Mouse (Mus musculus): ENCODE data around the gene Aldh18a1.
"Not testable (repeated sequence)": the region's sequence is repeated elsewhere in the genome, so short reads cannot be mapped to it uniquely, and the experiment has no call there.

The Aldh18a1 gene

DNA sequence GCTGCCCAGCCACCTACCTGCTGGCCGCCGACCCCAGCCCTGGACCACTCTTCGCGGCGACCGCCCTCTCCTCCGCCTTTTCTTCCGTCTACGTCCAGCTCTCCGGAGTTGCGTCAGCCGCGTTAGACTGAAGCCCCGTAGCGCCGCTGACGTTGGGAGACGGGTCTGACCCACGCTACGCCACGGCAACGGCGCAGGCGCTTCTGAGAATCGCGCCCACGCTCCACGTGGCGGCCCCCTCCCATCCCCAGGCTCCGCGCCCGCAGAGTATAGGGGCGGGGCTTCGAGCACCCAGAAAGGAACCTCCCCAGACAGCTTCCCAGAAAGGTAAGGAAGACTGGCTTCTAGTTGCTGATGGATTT is at the start of gene Aldh18a1:
TSS of gene Aldh18a1 (minus strand) at position 171 of the 362 bp plus-strand sequence.
- DNase-seq (ENCODE audit: low spot score in 2 of 2): peak; percentile 80 to 95

DNA sequence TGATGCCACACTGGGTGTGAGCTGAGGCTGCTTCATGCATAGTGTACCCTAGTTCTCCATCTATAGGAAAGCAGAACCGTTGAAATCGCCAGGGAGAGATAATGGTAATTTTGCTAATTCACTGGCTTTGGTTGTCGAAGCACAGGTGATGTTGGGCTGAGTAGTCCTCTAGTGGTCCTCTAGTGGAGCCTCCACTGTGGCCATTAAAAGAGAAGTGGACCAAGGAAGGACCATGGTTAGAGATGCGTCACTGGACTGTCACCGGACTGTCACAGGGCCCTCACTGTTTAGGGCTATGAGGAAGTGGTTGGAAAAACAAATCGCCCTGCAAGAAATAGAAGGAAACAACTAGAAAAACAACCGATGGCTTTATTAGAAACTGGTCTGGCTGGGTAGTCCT is 49.3 kb upstream of the Aldh18a1 start:
- no peak for DNase-seq (ENCODE audit: low spot score in 2 of 2)

- no peak for DNase-seq (ENCODE audit: low spot score in 2 of 2)
Observed at GRCm38 (mm10) chr19:40637091-40637490, 48.8 kb upstream of the Aldh18a1 start.

GRCm38 (mm10) chr19:40633144-40633543 is 44.9 kb upstream of the Aldh18a1 start:
- no peak for DNase-seq (ENCODE audit: low spot score in 2 of 2)

- no peak for DNase-seq (ENCODE audit: low spot score in 2 of 2)
Observed at GRCm38 (mm10) chr19:40632668-40633067, 44.4 kb upstream of the Aldh18a1 start.

DNA sequence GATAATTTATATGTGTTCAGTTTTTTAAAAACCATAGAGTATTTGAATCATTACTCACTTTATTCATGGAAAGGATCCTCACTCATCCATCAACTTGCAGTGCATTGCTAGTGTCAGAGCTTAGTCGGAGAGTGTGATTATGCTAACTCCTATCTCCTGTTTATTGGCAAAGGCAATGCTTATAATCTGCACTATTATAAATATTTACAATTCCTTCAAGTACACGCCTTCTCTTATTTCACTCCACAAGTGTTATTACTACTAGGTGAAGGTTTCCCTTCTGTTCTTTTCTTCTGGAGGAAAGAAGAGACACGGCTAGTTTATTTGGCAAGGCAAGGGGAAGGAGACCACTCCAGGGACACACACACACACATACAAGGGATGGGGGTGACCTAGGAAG is 43.9 kb upstream of the Aldh18a1 start:
- DNase-seq (ENCODE audit: low spot score in 2 of 2): no peak

DNA sequence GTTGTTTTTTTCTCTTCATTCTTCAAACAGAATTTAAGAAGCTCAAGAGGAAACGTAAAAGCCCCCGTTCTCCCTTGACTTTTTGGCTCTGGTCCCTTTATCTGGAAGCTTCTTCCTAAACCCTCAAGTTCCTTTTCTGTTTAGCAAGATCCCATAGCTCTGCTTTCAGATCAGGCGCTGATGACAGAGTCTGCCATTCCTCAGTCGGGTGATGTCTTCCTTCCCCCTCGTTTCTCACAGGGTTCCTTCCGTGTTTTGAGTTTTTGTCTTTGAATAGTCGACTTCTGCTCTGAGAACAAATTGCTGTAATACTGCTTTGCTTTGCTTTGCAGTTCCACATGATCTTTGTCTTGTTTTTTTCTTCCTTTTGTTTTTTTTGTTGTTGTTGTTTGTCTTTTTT is 42.3 kb upstream of the Aldh18a1 start:
- peak; percentile 31 to 50 for DNase-seq (ENCODE audit: low spot score in 2 of 2)

- DNase-seq (ENCODE audit: low spot score in 2 of 2): peak in 1 of 2 experiments; percentile 78
Observed at GRCm38 (mm10) chr19:40630096-40630495, 41.8 kb upstream of the Aldh18a1 start.

GRCm38 (mm10) chr19:40628950-40629349 is 40.7 kb upstream of the Aldh18a1 start:
- no peak for DNase-seq (ENCODE audit: low spot score in 2 of 2)

- DNase-seq (ENCODE audit: low spot score in 2 of 2): no peak
Observed at GRCm38 (mm10) chr19:40625935-40626334, 37.7 kb upstream of the Aldh18a1 start.

DNA sequence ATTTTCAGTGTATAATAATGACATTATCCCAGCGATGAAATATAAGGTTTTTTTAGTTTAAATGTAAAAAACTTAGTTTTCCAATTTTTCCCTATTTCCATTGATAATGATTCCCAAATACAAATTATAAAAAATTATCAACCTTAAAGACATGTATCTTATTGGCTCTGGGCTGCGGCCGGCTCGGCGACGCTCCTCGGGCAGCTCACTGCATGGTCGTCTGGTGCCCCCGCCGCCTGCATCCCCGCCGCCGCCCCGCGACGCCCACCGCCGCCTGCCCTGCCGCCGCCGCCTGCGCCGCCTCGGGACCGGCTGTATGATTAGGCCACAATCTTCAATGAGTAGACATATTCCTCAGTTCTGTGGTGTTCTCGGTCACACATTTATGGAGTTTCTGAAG is 33.4 kb upstream of the Aldh18a1 start:
- DNase-seq (ENCODE audit: low spot score in 2 of 2): not testable (repeated sequence)

- no peak for DNase-seq (ENCODE audit: low spot score in 2 of 2)
Observed at GRCm38 (mm10) chr19:40616021-40616420, 27.8 kb upstream of the Aldh18a1 start.

DNA sequence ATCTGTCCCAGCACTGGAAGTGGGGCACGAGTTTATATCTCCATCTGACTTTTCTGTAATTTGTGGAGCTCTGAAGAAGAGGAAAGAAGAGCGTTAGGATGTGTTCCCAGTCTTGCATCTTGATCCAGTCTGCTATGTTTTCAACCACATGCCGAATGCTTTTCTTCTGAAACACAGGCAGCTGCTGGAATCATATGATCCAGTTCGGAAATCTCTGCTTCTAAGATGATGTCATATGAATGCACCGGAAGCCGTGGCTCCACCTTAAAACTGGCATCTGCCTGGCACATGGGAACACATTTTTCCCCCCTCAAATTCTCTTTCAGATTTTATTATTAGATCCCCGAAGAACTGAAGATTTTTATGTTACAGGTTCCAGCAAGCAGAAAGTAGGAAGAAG is 26.5 kb upstream of the Aldh18a1 start:
- no peak for DNase-seq (ENCODE audit: low spot score in 2 of 2)

GRCm38 (mm10) chr19:40611830-40612506 is 23.7 kb upstream of the Aldh18a1 start, which contains the start of the genes Tctn3 and Entpd1:
Tctn3 (minus strand) TSS chr19:40612233.
Entpd1 (plus strand) TSS chr19:40612366.
- peak; percentile 93 to 97 for DNase-seq (ENCODE audit: low spot score in 2 of 2)

- no peak for DNase-seq (ENCODE audit: low spot score in 2 of 2)
Observed at GRCm38 (mm10) chr19:40607676-40608075, 19.4 kb upstream of the Aldh18a1 start.

- DNase-seq (ENCODE audit: low spot score in 2 of 2): no peak
Observed at GRCm38 (mm10) chr19:40605189-40605588, 16.9 kb upstream of the Aldh18a1 start.

- DNase-seq (ENCODE audit: low spot score in 2 of 2): no peak
Observed at GRCm38 (mm10) chr19:40601870-40602269, 13.6 kb upstream of the Aldh18a1 start.

DNA sequence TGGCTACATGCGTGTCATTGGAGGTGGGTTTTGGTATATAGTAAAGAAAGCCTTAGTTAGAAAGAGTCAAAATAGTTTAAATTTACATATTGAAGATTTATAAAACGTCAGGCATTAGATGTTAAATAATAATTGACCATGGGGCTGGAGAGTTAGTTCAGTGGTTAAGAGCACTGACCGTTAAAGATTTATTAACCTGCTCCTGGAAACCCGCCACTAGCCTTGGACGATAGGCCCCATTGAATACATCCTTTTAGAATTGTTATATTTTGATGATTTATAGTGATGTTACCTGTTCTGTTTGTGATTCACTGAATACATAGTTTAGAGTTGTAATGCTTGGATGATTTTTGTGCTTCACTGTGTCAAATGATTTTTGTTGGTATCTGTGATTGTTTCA is 12.6 kb upstream of the Aldh18a1 start:
- not testable (repeated sequence) for DNase-seq (ENCODE audit: low spot score in 2 of 2)

GRCm38 (mm10) chr19:40595831-40596230 is 7.6 kb upstream of the Aldh18a1 start:
- no peak for DNase-seq (ENCODE audit: low spot score in 2 of 2)

GRCm38 (mm10) chr19:40595231-40595630 is 7.0 kb upstream of the Aldh18a1 start:
- no peak for DNase-seq (ENCODE audit: low spot score in 2 of 2)

- DNase-seq (ENCODE audit: low spot score in 2 of 2): no peak
Observed at GRCm38 (mm10) chr19:40589530-40589880, 1.2 kb upstream of the Aldh18a1 start.

- peak; percentile 64 to 92 for DNase-seq (ENCODE audit: low spot score in 2 of 2)
Observed at GRCm38 (mm10) chr19:40588847-40589529, 725 bp upstream of the Aldh18a1 start.

All from left cerebral cortex, adult 9 months (tissue).